Mouse (Mus musculus): ENCODE data around the gene Dcaf11.
A peak's percentile ranks its signal among the peaks of the same experiment; 100 is the strongest.

Gene Dcaf11

GRCm38 (mm10) chr14:55557003-55557402 is 2.8 kb upstream of the Dcaf11 start:
- peak; percentile 77 to 88 for DNase-seq (ENCODE audit: low spot score in 2 of 2)

- DNase-seq (ENCODE audit: low spot score in 2 of 2), result no peak
Observed at GRCm38 (mm10) chr14:55557587-55557986, 2.2 kb upstream of the Dcaf11 start.

GRCm38 (mm10) chr14:55558740-55559448 is 912 bp upstream of the Dcaf11 start:
- no peak for DNase-seq (ENCODE audit: low spot score in 2 of 2)

GRCm38 (mm10) chr14:55560202-55561073 is 632 bp downstream of the Dcaf11 start, which contains the start of gene A730061H03Rik:
TSS of gene A730061H03Rik (minus strand) at chr14:55560406.
- peak; percentile 99 for DNase-seq (ENCODE audit: low spot score in 2 of 2)

- no peak for DNase-seq (ENCODE audit: low spot score in 2 of 2)
Observed at GRCm38 (mm10) chr14:55561860-55562259, 2.1 kb downstream of the Dcaf11 start.

- no peak for DNase-seq (ENCODE audit: low spot score in 2 of 2)
Observed at GRCm38 (mm10) chr14:55563249-55563648, 3.4 kb downstream of the Dcaf11 start.

- no peak for DNase-seq (ENCODE audit: low spot score in 2 of 2)
Observed at GRCm38 (mm10) chr14:55565748-55566147, 5.9 kb downstream of the Dcaf11 start.

- DNase-seq (ENCODE audit: low spot score in 2 of 2), result no peak
Observed at GRCm38 (mm10) chr14:55567496-55567895, 7.7 kb downstream of the Dcaf11 start.

- no peak for DNase-seq (ENCODE audit: low spot score in 2 of 2)
Observed at GRCm38 (mm10) chr14:55570588-55570987, 10.8 kb downstream of the Dcaf11 start.

- no peak for DNase-seq (ENCODE audit: low spot score in 2 of 2)
Observed at GRCm38 (mm10) chr14:55571760-55572159, 12.0 kb downstream of the Dcaf11 start.

- no peak for DNase-seq (ENCODE audit: low spot score in 2 of 2)
Observed at GRCm38 (mm10) chr14:55575302-55575701, 15.5 kb downstream of the Dcaf11 start, which contains the start of gene Fitm1. TSS of gene Fitm1 (plus strand) at chr14:55575617.

GRCm38 (mm10) chr14:55575711-55576110 is 15.9 kb downstream of the Dcaf11 start:
- DNase-seq (ENCODE audit: low spot score in 2 of 2), result no peak

GRCm38 (mm10) chr14:55576376-55576775 is 16.6 kb downstream of the Dcaf11 start:
- no peak for DNase-seq (ENCODE audit: low spot score in 2 of 2)

GRCm38 (mm10) chr14:55577871-55578667 is 18.3 kb downstream of the Dcaf11 start, which contains the start of gene Psme1:
TSS of gene Psme1 (plus strand) at chr14:55578123.
- peak; percentile 82 for DNase-seq (ENCODE audit: low spot score in 2 of 2)

GRCm38 (mm10) chr14:55578668-55579269 is 19.0 kb downstream of the Dcaf11 start:
- DNase-seq (ENCODE audit: low spot score in 2 of 2), result peak in 1 of 2 experiments; percentile 43

GRCm38 (mm10) chr14:55579511-55580496 is 20.0 kb downstream of the Dcaf11 start:
- DNase-seq (ENCODE audit: low spot score in 2 of 2), result no peak

GRCm38 (mm10) chr14:55580731-55581130 is 20.9 kb downstream of the Dcaf11 start:
- no peak for DNase-seq (ENCODE audit: low spot score in 2 of 2)

- no peak for DNase-seq (ENCODE audit: low spot score in 2 of 2)
Observed at GRCm38 (mm10) chr14:55581981-55582681, 22.3 kb downstream of the Dcaf11 start.

- no peak for DNase-seq (ENCODE audit: low spot score in 2 of 2)
Observed at GRCm38 (mm10) chr14:55584303-55584701, 24.5 kb downstream of the Dcaf11 start.

All from urinary bladder, postnatal 4 days (tissue).